8 mouse cellular contexts compared by ENCODE assay signal in genomic region chr1:193386136-193386535, GRCm38 (mm10). TPM values are rescaled to one million over a fixed set of nuclear protein-coding genes. Genes with fewer than 3 reads are reported as not detected.
DNase-seq lines count a peak whose midpoint lies in the region; ATAC-seq and TF ChIP-seq lines count a peak whose summit lies in the region.

No protein-coding gene starts in this region.

- no peaks in the 10 kb centered on the region for H3K9me3 ChIP-seq in ES-E14 (ENCODE audit: control insufficient read depth, insufficient read depth, low read depth, low read length)
- H3K9me3 ChIP-seq in hindbrain, embryonic 12.5 days (replicated peaks): no peaks in the 10 kb centered on the region

- H3K4me2 ChIP-seq in hindbrain, embryonic 12.5 days (replicated peaks): no peak overlapping the region

- H3K4me1 ChIP-seq in ES-E14 (ENCODE audit: control insufficient read depth in 2 of 2, insufficient read depth in 2 of 2, low read length in 2 of 2, poor library complexity in 1 of 2): no peaks in the 10 kb centered on the region
- peaks cover 59% of the 10 kb centered on the region for H3K4me1 ChIP-seq in hindbrain, embryonic 12.5 days

- no peak overlapping the region for H3K4me3 ChIP-seq in ES-E14 (ENCODE audit: insufficient read depth in 1 of 2, low read depth in 1 of 2, low read length in 2 of 2, poor library complexity in 1 of 2, severe bottlenecking in 1 of 2)
- no peak overlapping the region for H3K4me3 ChIP-seq in hindbrain, embryonic 12.5 days

- WGBS in hindbrain, embryonic 12.5 days: under 1% methylated on average over 5 of the region's 5 CpGs

- peak; percentile 40 for DNase-seq in ES-E14 (ENCODE audit: low read depth, low spot score)
- peak; percentile 94 for DNase-seq in cerebellum, adult 11 months
- DNase-seq in forelimb bud, embryonic 11.5 days (ENCODE audit: low read depth, low spot score): peak; percentile 85
- DNase-seq in layer of hippocampus, adult 9-11 months: peak; percentile 57
- peak; percentile 87 to 89 for DNase-seq in right cerebral cortex, postnatal 10 days (ENCODE audit: low spot score in 2 of 2)
- DNase-seq in urinary bladder, postnatal 25 days (ENCODE audit: low spot score): peak; percentile 82

- H3K27me3 ChIP-seq in hindbrain, embryonic 12.5 days: no peaks in the 10 kb centered on the region

- H3K36me3 ChIP-seq in ES-E14 (ENCODE audit: control insufficient read depth, insufficient read depth, low read length, poor library complexity, severe bottlenecking): no peaks in the 10 kb centered on the region
- no peaks in the 10 kb centered on the region for H3K36me3 ChIP-seq in hindbrain, embryonic 12.5 days

- H3K27ac ChIP-seq in ES-E14 (ENCODE audit: insufficient read depth, low read depth, low read length, poor library complexity, severe bottlenecking): no peak overlapping the region
- peak overlapping the region; percentile 40; the same call in 1 of the 2 replicates for H3K27ac ChIP-seq in hindbrain, embryonic 12.5 days

- ATAC-seq in hindbrain, embryonic 12.5 days (ENCODE audit: low FRiP score): no peak; the same call in 1 of the 2 replicates
- ATAC-seq in megakaryocyte, adult 5-6 weeks (ENCODE audit: poor library complexity, severe bottlenecking): peak; percentile 62

- in situ Hi-C loops in ES-E14 (cut with MboI; ENCODE audit: low sequenced_read_pairs in 2 of 2, unreplicated experiment in 2 of 2): no loop called here

- H3K9ac ChIP-seq in ES-E14 (ENCODE audit: insufficient read depth, low read depth, low read length, poor library complexity, severe bottlenecking): no peak overlapping the region
- no peak overlapping the region for H3K9ac ChIP-seq in hindbrain, embryonic 12.5 days

TF ChIP-seq in ES-E14, 5 proteins besides CTCF, POLR2A, EP300 and RAD21:
- TF ChIP-seq ZNF384 (IDR thresholded peaks at IDR 0.05; ENCODE audit: low read depth, low read length) (no peak), CHD2 (IDR thresholded peaks at IDR 0.05; ENCODE audit: low read depth, low read length) (no peak), MAFK (IDR thresholded peaks at IDR 0.05; ENCODE audit: insufficient read depth, low read depth, low read length) (no peak), ZC3H11A (IDR thresholded peaks at IDR 0.05; ENCODE audit: borderline replicate concordance, low read depth, low read length) (peak; percentile 26; the same call in 1 of the 2 replicates)

RNA-seq across cellular contexts. Expression of gene Camk1g, which starts 16.0 kb away (rescaled TPM):
- not detected in 2 replicates for total RNA-seq in ES-E14 (2012; rRNA removed)
- polyA plus RNA-seq in hindbrain, embryonic 12.5 days (2016; fragmentation: Nextera tagmentation; extraction: Ambion mirVana): 19.7 and 20.3 TPM in 2 replicates
- total RNA-seq in megakaryocyte, adult 5-6 weeks (2015): not detected in 2 replicates
- total RNA-seq in megakaryocyte, adult 5-6 weeks (2017): not detected in 2 replicates

Comparison
In these comparisons a context has a peak if more than half of its experiments do, and no peak if none do; other contexts are left out.
1. DNase-seq: peak in every context shown above with its lines; median percentile 94 in cerebellum, adult 11 months; 88 in right cerebral cortex, postnatal 10 days; 85 in forelimb bud, embryonic 11.5 days; 82 in urinary bladder, postnatal 25 days; 57 in layer of hippocampus, adult 9-11 months; 40 in ES-E14.